Mouse (Mus musculus) T-helper 1 cell (primary cell): ENCODE measurements around the gene Gdf7.

ENCODE experiments used
- in situ Hi-C: fragments of 300-600 bp; cut with MboI, MseI; formaldehyde crosslinking; loops from one replicate; pipeline ENCODE4 v1.15.1; 2025; ENCODE audit warnings: high pct_unique_total_duplicates

Gene Gdf7

GRCm38 (mm10) chr12:8301841-8302431 is at the start of gene Gdf7:
Gene Gdf7, minus strand, starts transcription at chr12:8301954.
- in situ Hi-C loops, result loop anchor here (10.0 kb wide), 1 partner anchor 307 kb away; no protein-coding TSS in a partner anchor

- in situ Hi-C loops, result loop anchor here (25.0 kb wide), 1 partner anchor 686 kb away; the partner anchor contains the start of gene Ttc32
Measured at GRCm38 (mm10) chr12:8351025-8351903, 49.5 kb upstream of the Gdf7 start.

- in situ Hi-C loops, result no loop called here
Measured at GRCm38 (mm10) chr12:8348733-8349513, 47.2 kb upstream of the Gdf7 start.

- in situ Hi-C loops, result no loop called here
Measured at GRCm38 (mm10) chr12:8347746-8348462, 46.1 kb upstream of the Gdf7 start.

GRCm38 (mm10) chr12:8345539-8345938 is 43.8 kb upstream of the Gdf7 start:
- in situ Hi-C loops, result no loop called here

- in situ Hi-C loops, result loop anchor here (5.0 kb wide), 1 partner anchor 77 kb away; no protein-coding TSS in a partner anchor
Measured at GRCm38 (mm10) chr12:8344897-8345296, 43.1 kb upstream of the Gdf7 start.

- in situ Hi-C loops, result loop anchor here (5.0 kb wide), 1 partner anchor 79 kb away; no protein-coding TSS in a partner anchor
Measured at GRCm38 (mm10) chr12:8343381-8343780, 41.6 kb upstream of the Gdf7 start.

GRCm38 (mm10) chr12:8341008-8341407 is 39.3 kb upstream of the Gdf7 start:
- in situ Hi-C loops, result loop anchor here (5.0 kb wide), 1 partner anchor 81 kb away; no protein-coding TSS in a partner anchor

- in situ Hi-C loops, result loop anchor here (5.0 kb wide), 1 partner anchor 83 kb away; no protein-coding TSS in a partner anchor
Measured at GRCm38 (mm10) chr12:8339591-8340319, 38.0 kb upstream of the Gdf7 start.

GRCm38 (mm10) chr12:8338918-8339317 is 37.2 kb upstream of the Gdf7 start:
- in situ Hi-C loops, result no loop called here

GRCm38 (mm10) chr12:8338491-8338890 is 36.7 kb upstream of the Gdf7 start:
- in situ Hi-C loops, result no loop called here

GRCm38 (mm10) chr12:8337286-8338060 is 35.7 kb upstream of the Gdf7 start:
- in situ Hi-C loops, result no loop called here

GRCm38 (mm10) chr12:8336601-8337285 is 35.0 kb upstream of the Gdf7 start:
- in situ Hi-C loops, result no loop called here

- in situ Hi-C loops, result no loop called here
Measured at GRCm38 (mm10) chr12:8335503-8335902, 33.7 kb upstream of the Gdf7 start.

GRCm38 (mm10) chr12:8334261-8334660 is 32.5 kb upstream of the Gdf7 start:
- in situ Hi-C loops, result no loop called here

- in situ Hi-C loops, result no loop called here
Measured at GRCm38 (mm10) chr12:8333617-8334016, 31.9 kb upstream of the Gdf7 start.

GRCm38 (mm10) chr12:8332174-8332542 is 30.4 kb upstream of the Gdf7 start:
- in situ Hi-C loops, result no loop called here

- in situ Hi-C loops, result no loop called here
Measured at GRCm38 (mm10) chr12:8331489-8332173, 29.9 kb upstream of the Gdf7 start.

- in situ Hi-C loops, result no loop called here
Measured at GRCm38 (mm10) chr12:8329236-8329635, 27.5 kb upstream of the Gdf7 start.
